Mouse (Mus musculus) CH12F3 (cell line): ENCODE measurements around the gene Gm28845.

Experiments used
- in situ Hi-C: fragments of 300-500 bp; cut with MboI; formaldehyde crosslinking; loops from 2 replicates; pipeline ENCODE4 v1.14.3; 2020; ENCODE audit warnings: low sequenced_read_pairs

The Gm28845 gene

GRCm38 (mm10) chr1:65119438-65119837 lies at the start of gene Gm28845:
Gene Gm28845 (minus strand): TSS chr1:65119558.
- in situ Hi-C loops: no loop called here

GRCm38 (mm10) chr1:65167496-65167895 lies 48.1 kb upstream of the Gm28845 start:
- in situ Hi-C loops: no loop called here

GRCm38 (mm10) chr1:65162210-65162609 lies 42.9 kb upstream of the Gm28845 start:
- in situ Hi-C loops: no loop called here

DNA sequence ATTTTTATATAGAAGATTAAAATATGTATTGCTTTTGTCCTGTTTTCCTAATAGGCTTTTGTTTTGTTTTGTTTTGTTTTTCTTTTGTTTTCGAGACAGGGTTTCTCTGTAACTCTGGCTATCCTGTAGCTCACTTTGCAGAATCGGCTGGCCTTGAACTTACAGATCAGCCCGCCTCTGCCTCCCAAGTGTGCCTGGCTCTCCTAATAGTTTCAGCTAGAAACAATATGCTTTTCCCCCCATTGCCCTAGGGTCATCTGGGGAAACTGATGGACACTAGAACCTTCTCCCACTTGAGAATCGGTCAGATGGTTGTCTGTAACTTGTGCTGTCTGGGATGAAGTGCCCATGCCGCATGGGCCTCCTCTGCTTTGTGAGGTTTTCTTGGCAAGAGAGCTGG lies 36.8 kb upstream of the Gm28845 start:
- in situ Hi-C loops: no loop called here

DNA sequence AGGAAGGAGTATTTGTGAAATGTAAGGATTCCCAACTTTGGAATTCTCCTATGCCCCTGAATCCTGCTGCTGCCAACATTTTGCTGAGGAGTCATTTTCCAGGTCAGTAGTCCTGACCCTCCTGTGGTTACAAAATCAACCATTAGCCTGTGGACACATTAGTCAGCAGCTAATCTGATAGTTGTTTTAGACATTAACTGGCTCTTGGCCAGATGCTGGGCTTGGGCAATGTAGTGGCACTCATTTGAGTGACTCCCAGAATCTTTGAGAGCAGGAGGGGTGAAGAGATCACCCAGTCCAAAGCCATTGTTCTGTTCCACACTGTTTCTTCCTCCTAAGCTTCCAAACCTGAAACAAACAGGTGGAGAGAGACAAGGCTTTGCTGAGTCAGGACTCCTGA lies 35.5 kb upstream of the Gm28845 start:
- in situ Hi-C loops: no loop called here

DNA sequence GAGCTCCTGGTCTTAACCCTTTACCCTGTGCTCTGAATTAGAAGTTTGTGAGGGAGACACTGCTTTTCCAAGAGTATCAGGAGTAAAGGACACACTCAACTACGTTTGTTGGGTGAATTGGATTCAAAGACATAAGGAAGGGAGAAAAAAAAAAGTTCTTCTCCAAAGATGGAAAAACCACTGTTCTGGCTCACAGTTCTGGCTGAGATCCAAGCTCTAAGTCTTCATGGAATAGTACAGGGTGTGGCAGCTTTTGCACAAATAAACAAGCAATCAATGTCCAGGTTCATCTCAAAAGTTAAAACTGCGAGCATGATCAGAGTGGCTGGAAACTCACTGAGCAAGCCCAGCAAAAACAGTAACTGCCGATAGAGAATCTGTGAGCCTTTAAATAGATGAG lies 28.6 kb upstream of the Gm28845 start:
- in situ Hi-C loops: no loop called here

- in situ Hi-C loops: no loop called here
Observed at GRCm38 (mm10) chr1:65147326-65147725, 28.0 kb upstream of the Gm28845 start.

- in situ Hi-C loops: no loop called here
Observed at GRCm38 (mm10) chr1:65146601-65147000, 27.2 kb upstream of the Gm28845 start.

GRCm38 (mm10) chr1:65144783-65145182 lies 25.4 kb upstream of the Gm28845 start:
- in situ Hi-C loops: no loop called here

DNA sequence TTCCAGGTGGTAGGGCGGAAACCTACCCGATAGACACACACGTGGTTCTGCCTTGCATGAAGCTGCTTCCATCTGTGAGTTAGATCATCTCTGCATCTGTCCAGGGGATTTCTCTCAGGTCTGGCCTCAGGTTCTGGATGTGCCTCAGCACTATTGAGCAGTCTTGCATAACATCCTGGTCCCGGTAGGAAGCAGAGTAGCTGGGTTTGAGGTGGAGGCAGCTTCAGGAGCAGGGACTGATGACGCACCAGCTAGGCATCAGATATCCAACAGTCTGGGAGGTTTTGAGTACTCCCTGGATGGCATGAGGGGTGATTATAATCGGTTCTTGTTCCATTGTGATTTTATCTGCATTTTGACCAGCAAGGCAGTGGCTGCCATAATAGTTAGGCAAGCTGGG lies 18.2 kb upstream of the Gm28845 start:
- in situ Hi-C loops: no loop called here

DNA sequence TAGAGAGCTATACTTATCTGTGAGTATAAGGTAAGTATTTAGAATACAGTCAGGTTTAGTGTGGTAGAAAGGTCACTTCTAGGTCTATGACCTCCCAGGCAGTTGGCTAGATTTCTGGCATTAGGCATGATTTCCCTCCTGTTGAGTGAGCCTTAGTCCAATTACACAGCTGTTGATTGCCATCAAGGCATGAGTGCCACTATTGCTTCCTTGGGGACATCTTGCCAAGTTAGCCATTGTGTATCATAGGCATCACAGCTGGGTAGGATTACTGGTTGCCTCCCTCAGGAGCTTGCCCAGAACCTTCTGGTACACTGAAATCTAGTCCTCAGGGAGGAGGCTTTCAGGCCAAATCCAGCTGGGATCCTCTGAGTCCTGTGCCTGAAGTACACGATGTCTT lies 13.5 kb upstream of the Gm28845 start:
- in situ Hi-C loops: no loop called here

GRCm38 (mm10) chr1:65131671-65132070 lies 12.3 kb upstream of the Gm28845 start:
- in situ Hi-C loops: no loop called here

GRCm38 (mm10) chr1:65130226-65130625 lies 10.9 kb upstream of the Gm28845 start:
- in situ Hi-C loops: no loop called here

- in situ Hi-C loops: no loop called here
Observed at GRCm38 (mm10) chr1:65129634-65130180, 10.3 kb upstream of the Gm28845 start.

- in situ Hi-C loops: no loop called here
Observed at GRCm38 (mm10) chr1:65122574-65123372, 3.4 kb upstream of the Gm28845 start, which contains the start of gene D630023F18Rik. Gene D630023F18Rik (minus strand): TSS chr1:65123214.

DNA sequence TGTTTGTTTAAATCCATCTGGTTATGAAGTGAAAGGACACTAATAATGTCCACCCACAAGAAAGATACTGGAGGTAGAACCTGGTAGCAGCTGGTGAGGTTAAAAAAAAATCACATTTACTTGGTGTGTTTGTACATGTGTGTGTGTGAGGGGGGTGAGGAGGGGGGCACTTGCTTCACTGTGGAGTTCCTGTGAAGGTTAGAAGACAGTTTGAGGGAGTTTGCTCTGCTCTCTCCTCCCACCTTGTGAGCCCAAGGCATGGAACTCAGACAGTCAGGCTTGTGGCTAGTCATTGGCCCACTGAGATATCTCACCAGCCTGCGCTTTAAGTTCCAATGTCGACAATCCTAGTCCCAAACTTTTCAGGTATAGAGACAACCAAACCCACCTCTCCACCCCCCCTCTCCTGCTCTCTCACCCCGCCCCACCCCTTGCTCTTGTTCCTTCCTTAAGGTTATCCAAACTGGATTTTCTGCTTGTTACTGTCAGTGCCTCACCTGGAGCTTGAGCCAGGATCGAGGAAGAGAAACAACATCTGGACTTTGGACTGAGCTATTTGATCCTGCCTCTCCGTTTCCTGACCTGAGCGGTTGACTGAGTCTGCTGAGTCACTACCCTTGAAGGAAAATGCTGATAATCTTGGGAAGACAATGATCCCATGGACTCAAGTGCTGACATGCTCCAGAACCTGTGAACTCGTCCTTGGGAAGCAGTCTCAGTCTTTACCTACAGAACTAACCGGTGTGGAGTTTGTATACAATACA lies 1.0 kb downstream of the Gm28845 start:
- in situ Hi-C loops: no loop called here

DNA sequence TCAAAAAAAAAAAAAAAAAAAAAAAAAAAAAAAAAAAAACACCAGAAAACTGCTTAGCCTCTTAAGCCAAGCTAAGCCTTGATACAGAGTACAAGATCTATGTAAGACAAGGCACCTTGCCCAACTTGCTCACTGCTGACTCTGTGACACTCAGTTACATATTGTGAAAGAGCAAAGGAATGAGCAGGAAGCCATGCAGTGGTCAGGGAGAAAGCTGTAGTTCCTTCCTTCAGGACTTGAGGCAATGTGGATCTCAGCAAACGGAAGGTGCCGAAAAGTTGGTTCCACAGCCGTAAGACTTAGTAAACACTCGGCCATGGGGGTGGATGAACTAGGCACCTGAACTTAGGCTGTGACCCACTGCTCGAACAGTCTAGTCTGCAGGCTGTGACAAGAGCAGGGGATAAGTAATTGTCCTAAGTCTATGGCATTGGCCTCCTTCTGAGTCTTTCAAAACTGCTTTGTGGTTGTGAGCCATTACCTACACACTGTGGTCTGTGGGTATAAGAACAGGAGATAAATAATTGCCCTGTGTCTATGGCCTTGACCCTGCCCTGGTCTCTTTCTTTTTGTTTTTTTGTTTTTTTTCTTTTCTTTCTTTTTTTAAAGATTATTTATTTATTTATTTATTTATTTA lies 5.7 kb downstream of the Gm28845 start:
- in situ Hi-C loops: no loop called here

DNA sequence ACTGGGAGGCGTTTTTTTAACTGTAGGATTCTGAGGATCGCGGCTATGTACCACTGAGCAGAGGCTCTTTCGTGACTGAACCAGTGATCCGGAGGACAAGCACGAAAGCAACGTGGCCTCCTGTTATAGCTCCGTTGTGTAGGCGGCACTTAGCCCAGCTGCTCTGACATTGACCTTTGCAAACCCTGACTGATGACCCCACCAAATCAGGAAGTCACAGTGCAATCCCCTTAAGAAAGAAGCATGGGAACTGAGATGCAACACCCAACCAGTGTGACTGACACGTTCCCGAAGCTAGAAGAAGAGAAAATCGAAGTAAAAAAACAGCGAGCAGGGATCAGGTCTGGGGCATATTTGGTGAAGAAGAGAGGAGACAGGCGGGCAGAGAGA lies 6.6 kb downstream of the Gm28845 start:
- in situ Hi-C loops: no loop called here

- in situ Hi-C loops: no loop called here
Observed at GRCm38 (mm10) chr1:65112031-65112806, 7.1 kb downstream of the Gm28845 start.

DNA sequence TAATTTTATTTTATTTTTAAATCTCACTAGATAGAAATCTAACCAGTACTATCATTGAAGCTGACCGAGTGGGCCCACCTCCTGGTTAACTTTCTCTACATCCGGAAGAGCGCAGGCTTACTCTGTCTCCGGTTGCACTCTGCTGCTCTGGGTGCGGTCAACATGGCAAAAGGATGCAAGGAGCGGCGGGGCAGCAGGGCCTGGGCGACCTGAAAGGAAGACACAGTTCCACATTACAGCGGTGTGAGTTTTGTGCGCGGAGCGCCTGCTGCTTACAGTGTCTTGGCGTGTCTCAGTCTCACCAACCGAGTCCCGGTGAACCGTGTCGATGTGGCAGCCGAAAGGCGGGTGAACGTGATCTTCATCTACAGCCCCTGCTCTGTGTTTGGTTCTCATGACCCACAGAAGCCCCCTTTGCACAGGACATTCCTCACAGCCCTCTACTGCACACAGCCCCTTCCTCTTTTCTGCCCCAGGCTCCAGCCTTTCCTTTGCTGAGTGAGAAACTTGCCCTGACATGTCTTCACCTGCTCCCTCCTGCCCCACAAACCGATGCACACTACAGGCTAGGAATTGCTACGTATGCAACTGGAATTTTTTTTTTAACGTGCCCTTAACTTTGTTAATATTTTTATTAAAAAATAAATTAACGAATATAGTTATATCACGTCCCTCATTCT lies 9.5 kb downstream of the Gm28845 start:
- in situ Hi-C loops: no loop called here
